Mouse (Mus musculus) ovary, adult 2 months (tissue): ENCODE measurements around the gene Nlrp9c. TPM values are rescaled to one million over a fixed set of nuclear protein-coding genes. Genes with fewer than 3 reads are reported as not detected.

Source experiments
- polyA plus RNA-seq: library from polyadenylated mRNA; depleted of rRNA; stranded (reverse); fragments of >200 nt; gene quantifications from 2 replicates; pipeline ENCODE4 v1.2.3, GENCODE M21; 2012; rRNA removed

The Nlrp9c gene
- 0.16 and 0.37 TPM in 2 replicates for polyA plus RNA-seq

GRCm38 (mm10) chr7:26403600-26403999, at the start of gene Nlrp9c:
Nlrp9c (minus strand) TSS chr7:26403700.

GRCm38 (mm10) chr7:26434813-26435212, 31.3 kb upstream of the Nlrp9c start, which contains the start of gene Nlrp4a:
Nlrp4a (plus strand) TSS chr7:26435113.

DNA sequence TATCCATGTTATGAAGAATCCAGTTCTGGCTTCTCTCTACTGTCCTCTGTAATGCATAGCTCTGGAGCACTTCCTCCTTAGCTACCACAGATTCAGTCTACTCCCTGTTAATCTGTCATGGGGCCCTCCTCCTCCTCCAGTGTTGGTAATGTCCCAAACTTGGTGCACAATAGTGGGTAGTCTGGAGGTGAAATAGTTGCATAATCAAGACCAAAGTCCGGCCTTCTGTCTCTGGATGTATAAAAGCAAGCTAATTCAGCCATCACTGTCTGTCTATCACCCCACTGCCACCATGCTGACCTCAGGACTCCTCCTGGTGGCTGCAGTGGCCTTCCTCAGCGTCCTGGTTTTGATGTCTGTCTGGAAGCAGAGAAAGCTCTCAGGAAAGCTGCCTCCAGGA, 96.6 kb downstream of the Nlrp9c start, which contains the start of gene Cyp2a4:
TSS of gene Cyp2a4 (plus strand) at position 244 of the 400 bp plus-strand sequence.

Other genes with a start within 250 kb of the Nlrp9c start
- 0.29 TPM in 1 of 2 replicates, not detected in the other for gene Cyp2b9, start 230.3 kb downstream of the Nlrp9c start, polyA plus RNA-seq
- not detected in 2 replicates for gene Vmn1r184, start 143.4 kb downstream of the Nlrp9c start, polyA plus RNA-seq
- gene Cyp2a4, start 96.5 kb downstream of the Nlrp9c start, polyA plus RNA-seq, result 0.11 and 0.13 TPM in 2 replicates
- gene Nlrp4a, start 31.4 kb upstream of the Nlrp9c start, polyA plus RNA-seq, result 0.76 and 1.3 TPM in 2 replicates
- 0.09 and 0.23 TPM in 2 replicates for gene Nlrp9a, start 131.3 kb upstream of the Nlrp9c start, polyA plus RNA-seq
- gene Vmn1r185, start 214.8 kb upstream of the Nlrp9c start, polyA plus RNA-seq, result not detected in 2 replicates